Mouse (Mus musculus) intestine, embryonic 14.5 days (tissue): ENCODE results near the gene Cldn14. TPM values are rescaled to one million over a fixed set of nuclear protein-coding genes. Genes with fewer than 3 reads are reported as not detected.
A peak's percentile ranks its signal among the peaks of the same experiment; 100 is the strongest.
"Not testable (repeated sequence)": the region's sequence is repeated elsewhere in the genome, so short reads cannot be mapped to it uniquely, and the experiment has no call there.

ENCODE experiments used
- ATAC-seq: fragments of 200-750 bp; cut with Nextera tagmentation; replicated peaks from 2 replicates; pipeline ENCODE4 v1.8.0; 2017; ENCODE audit warnings: low read depth, moderate number of reproducible peaks, moderate TSS enrichment, moderate library complexity; ENCODE audit not compliant: low FRiP score, low TSS enrichment
- DNase-seq: peaks from one replicate; pipeline ENCODE4 v3.0.0-alpha.2; 2018; ENCODE audit warnings: low spot score
- H3K27ac ChIP-seq: fragments of 300-500 bp; sonication (generic); 2 replicates; pipeline ENCODE4 v1.5.1; 2014; ENCODE audit warnings: low read depth, mild to moderate bottlenecking, control low read depth
- H3K27me3 ChIP-seq: fragments of 300-500 bp; sonication (generic); replicated peaks from 2 replicates; pipeline ENCODE4 v1.6.1; 2014; ENCODE audit warnings: low read length, control low read depth; ENCODE audit not compliant: control insufficient read depth, insufficient read depth
- H3K36me3 ChIP-seq: fragments of 300-500 bp; sonication (generic); 2 replicates; pipeline ENCODE4 v1.6.1; 2014; ENCODE audit warnings: low read length, control low read depth; ENCODE audit not compliant: control insufficient read depth, insufficient read depth
- H3K4me1 ChIP-seq: fragments of 300-500 bp; sonication (generic); replicated peaks from 2 replicates; pipeline ENCODE4 v1.6.1; 2014; ENCODE audit warnings: low read length, control low read depth, mixed read lengths; ENCODE audit not compliant: control insufficient read depth, insufficient read depth
- H3K4me2 ChIP-seq: fragments of 300-500 bp; sonication (generic); 2 replicates; pipeline ENCODE4 v1.6.1; 2014; ENCODE audit warnings: low read length
- H3K4me3 ChIP-seq: fragments of 300-500 bp; sonication (generic); 2 replicates; pipeline ENCODE4 v1.5.1; 2014; ENCODE audit warnings: low read depth, low read length, control low read depth, mixed read lengths
- H3K9ac ChIP-seq: fragments of 300-500 bp; sonication (generic); 2 replicates; pipeline ENCODE4 v1.6.1; 2014; ENCODE audit warnings: mild to moderate bottlenecking, low read length
- H3K9me3 ChIP-seq: fragments of 300-500 bp; sonication (generic); 2 replicates; pipeline ENCODE4 v1.6.1; 2016; ENCODE audit warnings: low read length, control low read depth; ENCODE audit not compliant: control insufficient read depth
- WGBS: fragments of 180-500 bp; shearing (Covaris S2); extraction: QIAGEN DNeasy Blood & Tissue Kit; methylation state at CpG from one replicate; pipeline ENCODE4 v1.1.7; 2014; 5-methylcytosine and 5-hydroxymethylcytosine counted together
- polyA plus RNA-seq: library from polyadenylated mRNA; unstranded; fragments of >200 nt; fragmentation: Nextera tagmentation; extraction: Ambion mirVana; gene quantifications from 2 replicates; pipeline ENCODE4 v1.2.1, GENCODE M21; 2014

Gene Cldn14
- polyA plus RNA-seq, 1 experiment from 2014 or later, result 0.14 TPM

- Histone ChIP-seq H3K9me3 (no peaks in the 10 kb centered on the region), H3K27ac (no peak overlapping the region), H3K27me3 (0 out of 2 replicates have a peak, but pooled peaks cover 12% of the 10 kb centered on the region), H3K4me3 (no peak overlapping the region), H3K36me3 (no peaks in the 10 kb centered on the region), H3K4me1 (0 out of 2 replicates have a peak, but pooled peaks cover 8% of the 10 kb centered on the region), H3K4me2 (no peak overlapping the region), H3K9ac (no peak overlapping the region)
- peak; percentile 71 for DNase-seq
- ATAC-seq, result 0 out of 2 replicates have a peak, but pooled peaks have one; percentile 62
- 57% methylated on average over 12 of the region's 12 CpGs for WGBS
These were observed 29.8 kb upstream of the Cldn14 start for GRCm38 (mm10) chr16:94038272-94038985.

- Histone ChIP-seq H3K9ac (no peak overlapping the region), H3K36me3 (no peaks in the 10 kb centered on the region), H3K9me3 (no peaks in the 10 kb centered on the region), H3K27me3 (0 out of 2 replicates have a peak, but pooled peaks cover 12% of the 10 kb centered on the region), H3K4me2 (no peak overlapping the region), H3K4me3 (no peak overlapping the region), H3K27ac (no peak overlapping the region), H3K4me1 (0 out of 2 replicates have a peak, but pooled peaks cover 8% of the 10 kb centered on the region)
- WGBS, result 90% methylated on average over 7 of the region's 7 CpGs
- DNase-seq (no peak), ATAC-seq (no peak)
These were observed 28.6 kb upstream of the Cldn14 start for GRCm38 (mm10) chr16:94037280-94037679.

- Histone ChIP-seq H3K9me3 (no peaks in the 10 kb centered on the region), H3K27ac (no peak overlapping the region; the same call in 1 of the 2 replicates), H3K27me3 (0 out of 2 replicates have a peak, but pooled peaks cover 1% of the 10 kb centered on the region), H3K9ac (no peak overlapping the region), H3K4me2 (no peak overlapping the region), H3K4me1 (no peaks in the 10 kb centered on the region), H3K4me3 (no peak overlapping the region), H3K36me3 (no peaks in the 10 kb centered on the region)
- DNase-seq (no peak), ATAC-seq (no peak)
- WGBS, result 56% methylated on average over 9 of the region's 9 CpGs
These were observed 25.5 kb upstream of the Cldn14 start for GRCm38 (mm10) chr16:94034152-94034551.

GRCm38 (mm10) chr16:94032270-94032669 lies 23.6 kb upstream of the Cldn14 start:
- Histone ChIP-seq H3K27ac (no peak overlapping the region), H3K9ac (no peak overlapping the region), H3K4me3 (no peak overlapping the region), H3K27me3 (no peaks in the 10 kb centered on the region), H3K4me1 (no peaks in the 10 kb centered on the region), H3K36me3 (no peaks in the 10 kb centered on the region), H3K4me2 (no peak overlapping the region), H3K9me3 (no peaks in the 10 kb centered on the region)
- WGBS, result 78% methylated on average over 5 of the region's 5 CpGs
- no peak for ATAC-seq
- DNase-seq, result no peak

- 0 out of 2 replicates have a peak, but pooled peaks have one; percentile 43 for ATAC-seq
- H3K27me3 ChIP-seq, result no peaks in the 10 kb centered on the region
These were observed 15.0 kb upstream of the Cldn14 start for GRCm38 (mm10) chr16:94023352-94024280.

GRCm38 (mm10) chr16:94019725-94020124 lies 11.1 kb upstream of the Cldn14 start:
- H3K4me3 ChIP-seq, H3K9me3 ChIP-seq, H3K36me3 ChIP-seq, H3K27ac ChIP-seq, H3K4me1 ChIP-seq, H3K4me2 ChIP-seq, DNase-seq, ATAC-seq, H3K27me3 ChIP-seq, H3K9ac ChIP-seq: not testable (repeated sequence)
- 72% methylated on average over 8 of the region's 8 CpGs for WGBS

More at GRCm38 (mm10) chr16:94023352-94024280, 15.0 kb upstream of the Cldn14 start:
- Histone ChIP-seq H3K36me3 (no peaks in the 10 kb centered on the region), H3K4me2 (0 out of 2 replicates have a peak overlapping the region, but pooled peaks have one; percentile 1), H3K4me3 (no peak overlapping the region), H3K27ac (no peak overlapping the region), H3K9ac (no peak overlapping the region), H3K4me1 (no peaks in the 10 kb centered on the region), H3K9me3 (peaks cover 4% of the 10 kb centered on the region; the same call in 1 of the 2 replicates)
- 54% methylated on average over 28 of the region's 28 CpGs for WGBS
- no peak for DNase-seq

- Histone ChIP-seq H3K4me2 (no peak overlapping the region), H3K9me3 (no peaks in the 10 kb centered on the region), H3K27me3 (no peaks in the 10 kb centered on the region), H3K4me1 (no peaks in the 10 kb centered on the region), H3K27ac (no peak overlapping the region), H3K36me3 (no peaks in the 10 kb centered on the region), H3K9ac (no peak overlapping the region), H3K4me3 (no peak overlapping the region)
- ATAC-seq (no peak), DNase-seq (no peak)
- 79% methylated on average over 4 of the region's 4 CpGs for WGBS
These were observed 9.3 kb upstream of the Cldn14 start for GRCm38 (mm10) chr16:94017953-94018352.

- Histone ChIP-seq H3K9ac (no peak overlapping the region), H3K27me3 (no peaks in the 10 kb centered on the region), H3K27ac (no peak overlapping the region), H3K36me3 (no peaks in the 10 kb centered on the region), H3K4me1 (no peaks in the 10 kb centered on the region), H3K9me3 (no peaks in the 10 kb centered on the region), H3K4me3 (no peak overlapping the region), H3K4me2 (no peak overlapping the region)
- DNase-seq, result no peak
- no peak for ATAC-seq
- 89% methylated on average over 5 of the region's 5 CpGs for WGBS
These were observed 6.0 kb upstream of the Cldn14 start for GRCm38 (mm10) chr16:94014489-94015096.
